Mouse (Mus musculus): ENCODE measurements around the gene Xbp1. TPM values are rescaled to one million over a fixed set of nuclear protein-coding genes. Genes with fewer than 3 reads are reported as not detected.
"Not testable (repeated sequence)": the region's sequence is repeated elsewhere in the genome, so short reads cannot be mapped to it uniquely, and the experiment has no call there.

The Xbp1 gene
- total RNA-seq, 2 experiments from 2014 or later = 88.6 to 102 TPM

DNA sequence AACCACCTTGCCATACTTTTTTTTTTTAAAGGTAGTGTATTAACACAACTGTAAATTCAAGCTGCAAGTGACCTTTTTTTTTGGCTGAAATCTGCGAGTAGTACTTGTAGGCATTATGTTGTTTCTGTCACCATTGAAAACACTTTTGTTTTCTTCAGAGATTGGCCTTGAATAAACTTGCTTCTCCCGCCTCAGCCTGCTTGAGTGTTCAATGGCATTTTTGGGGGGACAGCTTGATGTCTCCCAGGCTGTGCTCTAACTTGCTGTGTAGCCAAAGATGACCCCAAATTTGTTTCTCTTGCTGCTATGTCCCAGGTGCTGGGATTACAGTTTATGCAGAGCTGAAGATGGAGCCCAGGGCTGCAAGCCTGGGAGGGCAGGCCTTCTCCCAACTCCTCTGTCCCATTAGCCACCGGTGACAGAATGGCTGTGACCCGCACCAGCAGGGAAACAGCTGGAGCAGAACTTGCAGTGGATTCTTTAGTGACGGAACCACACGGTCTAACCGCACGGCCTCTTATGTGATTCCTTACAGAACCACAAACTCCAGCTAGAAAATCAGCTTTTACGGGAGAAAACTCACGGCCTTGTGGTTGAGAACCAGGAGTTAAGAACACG is 2.4 kb downstream of the Xbp1 start:
- DNase-seq (ENCODE audit: low spot score in 2 of 2) = no peak

DNA sequence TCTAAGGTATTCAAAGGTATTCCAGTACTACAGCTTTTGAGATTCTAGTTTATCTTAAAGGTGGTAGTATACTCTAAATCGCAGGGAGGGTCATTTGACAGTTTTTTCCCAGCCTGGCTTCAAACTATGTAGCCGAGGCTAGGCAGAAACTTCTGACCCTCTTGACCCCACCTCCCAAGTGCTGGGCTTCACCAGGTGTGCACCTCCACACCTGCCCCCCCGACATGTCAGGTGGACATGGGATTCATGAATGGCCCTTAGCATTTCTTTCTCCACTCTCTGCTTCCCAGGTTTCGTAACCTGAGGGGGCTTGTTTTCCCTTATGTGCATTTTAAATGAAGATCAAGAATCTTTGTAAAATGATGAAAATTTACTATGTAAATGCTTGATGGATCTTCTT is 5.0 kb downstream of the Xbp1 start:
- intact Hi-C loops (cut with DNase I) = no loop called here
- DNase-seq (ENCODE audit: low spot score in 2 of 2) = no peak

More for the DNA sequence above, 2.4 kb downstream of the Xbp1 start:
- intact Hi-C loops (cut with DNase I) = no loop called here

GRCm38 (mm10) chr11:5526573-5527439 is 6.3 kb downstream of the Xbp1 start:
- no peak for DNase-seq (ENCODE audit: low spot score in 2 of 2)
- intact Hi-C loops (cut with DNase I) = no loop called here

DNA sequence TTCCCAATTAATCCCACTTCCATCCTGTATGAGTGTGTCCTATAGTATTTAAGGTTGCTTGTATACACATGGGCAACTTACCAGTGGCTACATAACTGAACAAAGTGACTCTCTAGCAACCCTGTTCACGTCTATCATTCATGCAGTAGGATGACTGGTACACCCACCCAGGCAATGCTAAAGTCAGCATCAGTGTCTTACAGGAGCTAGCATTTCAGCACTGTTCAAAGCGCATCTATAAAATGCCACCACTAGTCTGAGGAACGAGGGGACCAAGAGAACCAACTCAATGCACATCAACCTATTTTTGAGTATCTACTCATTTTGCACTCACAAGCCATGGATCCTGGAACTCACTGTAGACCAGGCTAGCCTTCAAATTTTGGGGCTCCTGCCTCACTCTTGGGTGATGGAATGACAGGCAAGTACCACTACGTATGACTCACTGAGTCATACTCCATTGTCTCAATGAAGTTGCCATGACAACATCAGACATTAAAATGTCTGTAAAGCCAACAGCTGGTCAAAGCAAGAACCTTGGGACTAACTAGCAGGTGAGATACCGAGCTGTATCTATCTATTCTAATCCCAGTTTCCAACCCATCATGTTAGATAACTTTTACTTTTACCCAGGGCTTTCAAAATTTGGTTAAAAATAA is 7.5 kb downstream of the Xbp1 start:
- intact Hi-C loops (cut with DNase I) = no loop called here
- no peak for DNase-seq (ENCODE audit: low spot score in 2 of 2)

GRCm38 (mm10) chr11:5528841-5529240 is 8.4 kb downstream of the Xbp1 start:
- no peak for DNase-seq (ENCODE audit: low spot score in 2 of 2)

DNA sequence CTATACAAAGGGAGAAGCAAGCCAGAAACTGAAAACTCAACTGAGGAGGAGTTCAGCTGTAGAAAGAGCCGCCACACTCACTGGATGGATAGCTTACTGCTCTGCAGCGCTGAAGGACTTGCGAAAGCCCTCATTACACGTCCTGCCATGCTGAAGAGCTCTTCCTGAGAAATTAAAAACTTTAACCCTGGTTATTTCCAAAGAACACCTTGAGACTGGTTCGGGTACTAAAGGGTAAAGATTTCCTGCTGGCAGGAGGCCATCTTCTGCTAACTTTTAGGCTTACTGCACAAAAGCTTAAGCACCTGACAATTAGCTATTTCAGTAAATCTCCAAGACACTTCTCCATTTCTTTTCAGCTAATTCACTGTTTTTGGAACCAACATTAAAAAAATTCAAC is 9.7 kb downstream of the Xbp1 start:
- no peak for DNase-seq (ENCODE audit: low spot score in 2 of 2)
- intact Hi-C loops (cut with DNase I) = no loop called here

More at GRCm38 (mm10) chr11:5528841-5529240, 8.4 kb downstream of the Xbp1 start:
- intact Hi-C loops (cut with DNase I) = no loop called here

DNA sequence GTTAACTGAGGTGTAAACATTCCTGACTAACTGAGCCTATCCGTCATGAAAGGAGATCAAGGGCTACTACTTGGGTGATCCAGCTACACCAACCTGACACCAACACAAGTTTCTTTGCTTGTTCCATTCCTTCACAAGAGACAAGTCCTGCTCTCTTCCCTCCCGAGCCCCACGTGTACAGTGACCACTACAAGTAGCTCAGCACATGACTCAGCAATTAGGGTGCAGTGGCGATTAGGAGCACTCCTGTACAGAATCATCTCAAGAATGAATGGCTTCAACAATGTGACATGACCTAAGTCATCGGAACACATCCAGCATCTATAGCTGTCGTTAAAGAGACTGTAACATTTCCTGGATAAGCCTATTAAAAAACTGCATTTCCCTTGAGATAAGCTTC is 10.3 kb downstream of the Xbp1 start:
- no peak for DNase-seq (ENCODE audit: low spot score in 2 of 2)
- intact Hi-C loops (cut with DNase I) = no loop called here

GRCm38 (mm10) chr11:5533108-5533507 is 12.6 kb downstream of the Xbp1 start:
- intact Hi-C loops (cut with DNase I) = no loop called here
- no peak for DNase-seq (ENCODE audit: low spot score in 2 of 2)

DNA sequence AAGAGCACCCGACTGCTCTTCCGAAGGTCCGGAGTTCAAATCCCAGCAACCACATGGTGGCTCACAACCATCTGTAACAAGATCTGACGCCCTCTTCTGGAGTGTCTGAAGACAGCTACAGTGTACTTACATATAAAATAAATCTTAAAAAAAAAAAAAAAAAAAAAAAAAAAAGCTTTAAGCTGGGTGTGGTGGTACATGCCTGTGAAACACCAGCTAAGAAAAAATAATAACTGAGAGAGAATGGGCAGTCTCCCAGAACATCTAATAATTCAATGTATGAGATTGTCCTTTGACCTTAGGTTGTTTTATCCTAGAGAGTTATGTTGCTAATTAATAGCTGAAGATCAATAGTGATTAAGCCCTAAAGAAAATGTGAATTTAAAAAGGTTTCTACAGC is 17.0 kb downstream of the Xbp1 start:
- DNase-seq (ENCODE audit: low spot score in 2 of 2); intact Hi-C loops (cut with DNase I): not testable (repeated sequence)

DNA sequence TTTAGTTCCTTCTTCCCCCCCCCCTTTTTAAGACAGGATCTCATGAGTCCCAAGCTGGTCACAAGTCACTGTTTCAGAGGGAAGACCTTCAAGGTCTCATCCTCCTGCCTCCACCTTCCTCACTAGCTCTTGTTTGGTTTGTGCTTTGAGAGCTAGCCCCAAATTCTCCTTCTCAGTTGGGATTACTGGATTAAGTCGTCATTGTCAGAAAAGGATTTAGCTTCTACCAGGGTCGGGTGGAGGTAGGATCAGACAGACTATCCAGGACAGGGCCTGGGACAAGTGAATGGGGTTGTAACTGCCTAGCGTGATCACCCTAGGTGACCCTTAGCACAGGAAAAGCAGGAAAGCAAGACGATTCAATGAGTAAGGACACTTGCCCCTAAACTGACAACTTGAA is 19.9 kb downstream of the Xbp1 start:
- no peak for DNase-seq (ENCODE audit: low spot score in 2 of 2)

GRCm38 (mm10) chr11:5541230-5541798 is 20.9 kb downstream of the Xbp1 start:
- intact Hi-C loops (cut with DNase I) = no loop called here
- no peak for DNase-seq (ENCODE audit: low spot score in 2 of 2)

More for the DNA sequence above, 19.9 kb downstream of the Xbp1 start:
- intact Hi-C loops (cut with DNase I) = no loop called here

GRCm38 (mm10) chr11:5541799-5542481 is 21.5 kb downstream of the Xbp1 start, which contains the start of gene Ccdc117:
Gene Ccdc117, minus strand, starts transcription at chr11:5542187.
- DNase-seq (ENCODE audit: low spot score in 2 of 2) = peak; percentile 84 to 86
- intact Hi-C loops (cut with DNase I) = loop anchor here (2.0 kb wide), 1 partner anchor 21 kb away; the partner anchor contains the start of gene Xbp1

- intact Hi-C loops (cut with DNase I) = loop anchor here (2.0 kb wide), 1 partner anchor 22 kb away; the partner anchor contains the start of gene Xbp1
Observed at GRCm38 (mm10) chr11:5542482-5543185, 22.2 kb downstream of the Xbp1 start.

GRCm38 (mm10) chr11:5543281-5543680 is 22.8 kb downstream of the Xbp1 start:
- intact Hi-C loops (cut with DNase I) = loop anchor here (2.0 kb wide), 1 partner anchor 22 kb away; the partner anchor contains the start of gene Xbp1
- no peak for DNase-seq (ENCODE audit: low spot score in 2 of 2)

More at GRCm38 (mm10) chr11:5542482-5543185, 22.2 kb downstream of the Xbp1 start:
- no peak for DNase-seq (ENCODE audit: low spot score in 2 of 2)

- DNase-seq (ENCODE audit: low spot score in 2 of 2); intact Hi-C loops (cut with DNase I): not testable (repeated sequence)
Observed at GRCm38 (mm10) chr11:5544709-5545108, 24.2 kb downstream of the Xbp1 start.

DNA sequence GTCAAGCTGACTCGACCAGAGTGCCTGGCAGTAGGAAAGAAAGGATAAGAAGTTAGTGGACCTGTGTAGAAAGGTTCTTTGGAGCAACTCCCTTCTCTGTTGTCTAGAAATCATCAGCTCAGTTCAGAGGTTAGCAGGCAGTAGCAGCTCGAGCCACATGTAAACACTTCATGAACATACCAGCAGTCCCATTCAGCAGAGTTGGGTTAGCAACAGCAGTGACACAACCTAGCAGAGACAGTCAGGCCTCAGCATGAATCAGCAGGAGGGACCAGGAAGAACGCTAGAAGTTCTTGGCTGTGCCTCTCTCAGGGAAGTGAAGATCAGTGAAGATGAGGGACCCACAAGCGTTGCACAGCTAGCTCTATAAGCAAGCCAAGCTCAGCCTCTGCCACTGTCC is 25.0 kb downstream of the Xbp1 start:
- DNase-seq (ENCODE audit: low spot score in 2 of 2) = no peak
- intact Hi-C loops (cut with DNase I) = no loop called here

- DNase-seq (ENCODE audit: low spot score in 2 of 2) = no peak
- intact Hi-C loops (cut with DNase I) = no loop called here
Observed at GRCm38 (mm10) chr11:5546693-5547092, 26.2 kb downstream of the Xbp1 start.

DNA sequence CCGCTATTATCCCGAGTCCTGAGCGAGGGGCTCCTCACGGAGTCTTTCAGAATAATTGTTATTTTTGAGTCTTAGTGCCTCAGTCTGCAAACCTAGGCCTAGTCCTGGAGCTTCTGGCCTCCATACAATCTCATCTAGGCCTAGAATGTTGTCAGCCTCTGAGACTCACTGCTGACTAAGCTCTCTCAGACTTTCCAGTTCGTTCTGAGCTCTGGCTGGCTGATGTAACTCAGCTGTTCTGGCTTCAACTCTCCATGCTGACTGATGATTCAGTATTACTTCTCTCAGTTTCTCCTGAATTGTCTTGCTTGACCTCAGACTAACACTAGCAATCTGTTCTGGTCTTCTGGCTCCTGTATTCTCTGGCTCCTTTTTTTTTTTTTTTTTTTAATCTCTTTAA is 31.0 kb downstream of the Xbp1 start:
- intact Hi-C loops (cut with DNase I) = no loop called here
- no peak for DNase-seq (ENCODE audit: low spot score in 2 of 2)

GRCm38 (mm10) chr11:5551931-5552330 is 31.5 kb downstream of the Xbp1 start:
- intact Hi-C loops (cut with DNase I) = no loop called here
- DNase-seq (ENCODE audit: low spot score in 2 of 2) = no peak
